Mouse (Mus musculus) megakaryocyte, embryonic 14.5 days (primary cell): Measurements from ENCODE around the gene Angptl1.

ENCODE experiments used
- FLI1 ChIP-seq: IDR thresholded peaks from 2 replicates; pipeline ENCODE4 v1.6.1; 2012; ENCODE audit warnings: low read length, inconsistent platforms, mixed read lengths
- GATA1 ChIP-seq: IDR thresholded peaks from 3 replicates; pipeline ENCODE4 v1.6.1; 2012; ENCODE audit warnings: mixed read lengths, low read length, inconsistent platforms, borderline replicate concordance

DNA sequence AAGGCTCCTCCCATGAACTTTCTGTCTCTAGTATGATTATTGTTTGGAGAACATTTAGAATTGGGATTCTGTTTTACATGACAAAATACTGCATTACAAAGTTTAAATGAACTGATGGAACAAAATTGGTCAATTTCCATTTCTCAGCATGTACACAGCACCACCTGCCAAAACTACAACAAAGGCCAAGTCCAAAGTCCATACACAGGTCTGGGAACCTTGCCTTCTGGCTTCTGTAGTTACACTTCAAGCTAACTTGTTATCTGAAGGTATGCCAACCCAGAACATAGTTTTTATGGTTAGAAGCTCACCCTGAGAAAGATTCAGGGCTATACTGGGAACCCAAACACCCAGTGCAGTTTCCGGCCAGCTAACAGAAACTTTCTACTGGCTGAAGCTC, 19.1 kb upstream of the Angptl1 start:
- TF ChIP-seq GATA1 (no peak), FLI1 (no peak)
